Mouse (Mus musculus) liver, postnatal 0 days (tissue): ENCODE measurements around the gene Zscan2. TPM values are rescaled to one million over a fixed set of nuclear protein-coding genes. Genes with fewer than 3 reads are reported as not detected.

Experiments
- ATAC-seq: fragments of 200-750 bp; cut with Nextera tagmentation; 2 replicates; pipeline ENCODE4 v1.8.0; 2017; ENCODE audit warnings: mild to moderate bottlenecking, moderate library complexity
- DNase-seq: peaks from one replicate; pipeline ENCODE4 v3.0.0-alpha.2; 2016
- H3K27ac ChIP-seq: fragments of 300-500 bp; sonication (generic); 2 replicates; pipeline ENCODE4 v1.5.1; 2014; ENCODE audit warnings: antibody characterized with exemption, moderate library complexity, mild to moderate bottlenecking, low read depth
- H3K27me3 ChIP-seq: fragments of 300-500 bp; sonication (generic); 2 replicates; pipeline ENCODE4 v1.6.1; 2014; ENCODE audit warnings: low read length, control low read depth, mixed read lengths; ENCODE audit not compliant: insufficient read depth
- H3K36me3 ChIP-seq: fragments of 300-500 bp; sonication (generic); replicated peaks from 2 replicates; pipeline ENCODE4 v1.6.1; 2014; ENCODE audit warnings: mild to moderate bottlenecking, control low read depth, low read length, moderate library complexity, mixed read lengths; ENCODE audit not compliant: insufficient read depth
- H3K4me1 ChIP-seq: fragments of 300-500 bp; sonication (generic); 2 replicates; pipeline ENCODE4 v1.6.1; 2014; ENCODE audit warnings: antibody characterized with exemption, mild to moderate bottlenecking, control low read depth; ENCODE audit not compliant: insufficient read depth
- H3K4me2 ChIP-seq: fragments of 300-500 bp; sonication (generic); 2 replicates; pipeline ENCODE4 v1.6.1; 2014; ENCODE audit warnings: low read depth, mild to moderate bottlenecking, low read length, moderate library complexity, mixed read lengths
- H3K4me3 ChIP-seq: fragments of 300-500 bp; sonication (generic); 2 replicates; pipeline ENCODE4 v1.5.1; 2014; ENCODE audit warnings: low read depth, low read length
- H3K9ac ChIP-seq: fragments of 300-500 bp; sonication (generic); replicated peaks from 2 replicates; pipeline ENCODE4 v1.6.1; 2014; ENCODE audit warnings: mild to moderate bottlenecking, moderate library complexity
- H3K9me3 ChIP-seq: fragments of 300-500 bp; sonication (generic); 2 replicates; pipeline ENCODE4 v1.6.1; 2016; ENCODE audit warnings: mild to moderate bottlenecking, control low read depth, low read length, mixed read lengths
- CTCF ChIP-seq: sonication (generic); IDR thresholded peaks from 2 replicates; pipeline ENCODE4 v1.5.1; 2016; ENCODE audit warnings: antibody characterized with exemption, low read depth
- EP300 ChIP-seq: IDR thresholded peaks from 2 replicates; pipeline ENCODE4 v1.6.1; 2016; ENCODE audit warnings: antibody characterized with exemption, low read depth, mild to moderate bottlenecking
- WGBS: fragments of 180-500 bp; shearing (Covaris S2); extraction: QIAGEN DNeasy Blood & Tissue Kit; methylation state at CpG from one replicate; pipeline ENCODE4 v1.1.7; 2014; ENCODE audit not compliant: insufficient replicate concordance; 5-methylcytosine and 5-hydroxymethylcytosine counted together
- polyA plus RNA-seq: library from polyadenylated mRNA; unstranded; fragments of >200 nt; fragmentation: Nextera tagmentation; extraction: Ambion mirVana; gene quantifications from 2 replicates; pipeline ENCODE4 v1.2.1, GENCODE M21; 2015

The Zscan2 gene
- polyA plus RNA-seq, 1 experiment from 2014 or later: 0.47 TPM

GRCm38 (mm10) chr7:80919647-80920008, 58.9 kb downstream of the Zscan2 start:
- no peaks in the 10 kb centered on the region for H3K9me3 ChIP-seq
- H3K36me3 ChIP-seq: peaks cover 44% of the 10 kb centered on the region
- no peak overlapping the region for H3K27ac ChIP-seq
- WGBS: 81% methylated on average over 5 of the region's 5 CpGs
- H3K4me3 ChIP-seq: no peak overlapping the region
- H3K4me1 ChIP-seq: peaks cover 4% of the 10 kb centered on the region; the same call in 1 of the 2 replicates
- no peak for TF ChIP-seq EP300
- TF ChIP-seq CTCF: no peak
- no peak for DNase-seq
- ATAC-seq: no peak
- H3K9ac ChIP-seq: no peak overlapping the region
- no peaks in the 10 kb centered on the region for H3K27me3 ChIP-seq
- H3K4me2 ChIP-seq: no peak overlapping the region

GRCm38 (mm10) chr7:80923165-80923564, 62.4 kb downstream of the Zscan2 start:
- peaks cover 4% of the 10 kb centered on the region; the same call in 1 of the 2 replicates for H3K4me1 ChIP-seq
- H3K4me3 ChIP-seq: no peak overlapping the region
- no peak overlapping the region for H3K9ac ChIP-seq
- no peak for DNase-seq
- no peak overlapping the region for H3K4me2 ChIP-seq
- no peak for ATAC-seq
- 87% methylated on average over 2 of the region's 2 CpGs for WGBS
- no peaks in the 10 kb centered on the region for H3K9me3 ChIP-seq
- TF ChIP-seq CTCF: no peak
- no peak for TF ChIP-seq EP300
- no peak overlapping the region for H3K27ac ChIP-seq
- no peaks in the 10 kb centered on the region for H3K27me3 ChIP-seq
- peaks cover 42% of the 10 kb centered on the region for H3K36me3 ChIP-seq

Other genes starting within 250 kb of the Zscan2 start
- gene Crtc3, start 172.0 kb upstream of the Zscan2 start, polyA plus RNA-seq: 4.1 and 5.4 TPM in 2 replicates
- gene Iqgap1, start 34.9 kb upstream of the Zscan2 start, polyA plus RNA-seq: 10.8 and 13.6 TPM in 2 replicates
- gene Wdr73, start 40.3 kb downstream of the Zscan2 start, polyA plus RNA-seq: 10.1 and 13.6 TPM in 2 replicates
- 1.4 and 1.7 TPM in 2 replicates for gene Nmb, start 44.2 kb downstream of the Zscan2 start, polyA plus RNA-seq
- 82.0 and 89.4 TPM in 2 replicates for gene Sec11a, start 86.9 kb downstream of the Zscan2 start, polyA plus RNA-seq
- 3.1 and 4.3 TPM in 2 replicates for gene Zfp592, start 132.8 kb downstream of the Zscan2 start, polyA plus RNA-seq
- 0.08 and 0.26 TPM in 2 replicates for gene Alpk3, start 196.7 kb downstream of the Zscan2 start, polyA plus RNA-seq